Mouse (Mus musculus): Measurements from ENCODE around the gene Macrod2.

Gene Macrod2

DNA sequence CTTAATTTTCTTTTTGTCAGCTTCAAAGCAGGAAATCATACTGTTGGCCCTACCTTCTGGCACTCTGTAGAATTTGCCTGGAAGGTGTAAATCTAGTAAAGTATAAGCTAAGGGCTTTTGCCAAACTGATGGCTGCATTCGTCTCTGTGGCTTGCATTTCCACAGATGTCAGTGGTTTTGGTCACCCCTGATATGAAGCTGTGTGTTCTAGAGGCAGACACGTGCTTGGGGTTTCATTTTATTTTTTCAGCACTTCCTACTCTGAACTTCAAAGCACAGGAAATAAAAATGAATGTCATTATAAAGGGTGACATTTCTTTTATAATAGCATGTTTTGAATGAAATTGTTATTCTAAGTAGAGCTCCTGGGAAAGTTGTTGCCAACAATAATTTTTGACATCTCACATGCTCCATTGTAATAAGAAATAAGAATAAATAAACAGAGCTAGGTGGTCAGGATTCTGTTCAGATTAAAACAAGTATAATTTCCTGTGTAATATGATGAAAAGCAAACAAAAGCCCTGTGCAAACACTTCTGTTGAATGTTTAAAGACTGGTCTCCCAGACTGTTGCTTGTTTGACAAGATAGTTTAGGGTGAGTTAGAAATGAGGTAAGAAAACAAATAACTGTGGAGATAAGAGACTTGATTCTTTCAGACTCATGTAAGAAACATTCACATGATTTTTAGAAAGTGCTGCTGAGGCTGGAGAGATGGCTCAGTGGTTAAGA lies 424.4 kb downstream of the Macrod2 start:
- no peak for DNase-seq

DNA sequence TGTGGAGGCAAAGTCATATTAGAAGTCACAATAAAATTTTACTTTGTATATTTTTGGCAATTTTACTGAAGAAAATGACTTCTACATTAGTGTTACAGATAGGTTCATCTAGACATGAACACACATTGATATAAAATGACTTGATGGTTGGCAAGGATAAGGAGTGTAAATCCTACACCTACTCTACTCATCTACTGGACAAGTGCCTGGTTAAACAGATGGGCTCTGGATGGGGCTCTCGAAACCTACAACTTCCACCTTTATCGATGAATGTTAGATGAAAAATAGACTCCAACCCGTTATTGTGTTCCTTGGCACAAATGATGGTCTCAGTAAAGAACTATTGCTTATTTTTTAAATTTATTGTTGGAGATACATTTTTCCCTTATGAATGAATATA lies 427.3 kb downstream of the Macrod2 start:
- DNase-seq, result peak; percentile 26 to 49

DNA sequence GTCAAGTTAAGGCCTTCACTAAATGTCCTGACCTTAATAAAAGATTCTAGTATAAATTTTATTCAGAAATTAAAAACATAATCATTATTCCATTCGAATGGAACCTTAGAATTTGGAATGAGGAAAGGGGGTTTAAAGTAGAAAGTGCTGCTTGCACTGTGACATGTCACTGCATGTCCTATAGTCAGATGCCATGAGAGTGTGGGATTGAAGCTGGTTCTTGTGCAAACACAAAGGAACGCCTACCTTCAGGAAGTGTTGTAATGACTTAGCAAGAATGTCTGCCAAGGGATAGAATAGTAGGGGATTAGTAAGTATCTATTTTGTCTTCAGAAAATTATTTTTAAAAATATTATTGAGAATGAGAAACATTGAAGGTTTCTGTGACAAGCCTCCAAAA lies 431.1 kb downstream of the Macrod2 start:
- DNase-seq, result no peak

DNA sequence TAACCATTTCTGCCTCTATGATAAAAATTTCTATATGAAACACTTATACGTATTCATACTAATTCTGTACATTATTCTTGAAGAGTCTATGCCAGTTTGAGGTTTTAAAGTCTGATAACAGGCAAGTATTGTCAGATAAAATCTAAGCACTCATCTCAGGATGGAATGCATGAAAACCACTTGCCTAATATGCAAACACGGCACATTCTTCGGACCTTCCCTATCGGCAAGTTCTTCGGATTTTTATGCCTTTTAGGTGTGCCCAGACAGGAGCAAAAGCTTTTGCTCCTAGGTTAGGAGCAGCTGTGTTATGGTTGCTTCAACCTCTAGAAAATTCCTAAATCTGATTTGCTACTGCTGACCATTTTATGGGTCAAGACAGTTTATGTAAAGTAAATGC lies 433.8 kb downstream of the Macrod2 start:
- DNase-seq, result no peak

DNA sequence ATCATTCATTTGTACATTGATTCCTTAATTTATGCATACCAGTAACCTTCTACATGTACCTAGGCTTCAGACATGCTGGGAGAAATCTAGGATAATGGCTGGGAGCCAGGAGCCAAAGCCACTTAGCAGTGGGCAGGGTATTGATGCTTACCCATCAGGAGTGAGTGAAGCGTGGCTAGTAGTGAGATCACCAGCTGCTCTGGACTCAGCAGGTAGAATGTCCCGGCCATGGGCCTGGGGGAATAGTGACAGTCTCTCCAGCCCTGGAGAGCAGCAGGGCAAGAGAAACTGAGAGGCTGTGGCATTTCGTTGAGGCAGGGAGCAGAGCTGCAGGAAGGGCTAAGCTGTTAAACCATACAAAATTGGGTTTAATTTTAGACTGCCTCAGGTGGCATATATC lies 435.0 kb downstream of the Macrod2 start:
- DNase-seq, result peak; percentile 47 to 57

DNA sequence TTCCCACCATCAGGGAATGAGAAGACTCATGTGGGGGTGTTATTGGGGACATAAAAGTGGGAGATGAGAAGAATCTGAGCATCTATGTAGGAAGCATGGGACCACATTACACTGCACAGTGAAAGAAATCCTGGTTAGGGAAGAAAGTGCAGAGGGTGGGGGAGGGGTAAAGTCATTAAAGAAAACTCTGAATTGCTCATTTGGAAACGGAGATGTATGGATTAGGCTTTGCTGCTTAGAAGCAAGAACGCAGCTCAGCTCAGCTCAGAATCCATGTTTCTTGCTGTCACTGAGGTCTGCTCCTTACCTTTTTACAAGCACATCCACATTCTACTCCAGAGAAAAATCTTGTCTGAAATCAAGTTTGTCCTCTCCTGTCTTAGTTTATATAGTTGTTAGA lies 444.3 kb downstream of the Macrod2 start:
- no peak for DNase-seq

DNA sequence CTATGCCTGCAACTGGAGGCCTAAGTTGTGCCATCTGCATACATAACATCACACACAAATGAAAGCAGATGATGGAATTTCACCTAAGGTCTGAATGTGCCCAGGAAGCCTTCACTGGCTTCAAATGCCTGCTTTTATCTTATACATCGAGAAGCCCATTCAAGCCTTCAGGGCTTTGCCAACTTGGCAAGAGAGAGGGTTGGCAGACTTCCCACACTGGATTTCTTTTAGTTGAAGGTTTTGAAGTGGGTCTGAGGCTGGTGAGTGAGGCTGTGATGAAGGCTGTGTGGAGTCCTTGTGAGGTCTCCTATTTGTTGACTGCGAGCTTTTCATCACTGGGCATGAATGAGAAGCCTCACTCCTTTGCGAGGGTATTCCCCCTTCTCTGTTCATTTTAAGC lies 444.8 kb downstream of the Macrod2 start:
- DNase-seq, result peak; percentile 63 to 71

DNA sequence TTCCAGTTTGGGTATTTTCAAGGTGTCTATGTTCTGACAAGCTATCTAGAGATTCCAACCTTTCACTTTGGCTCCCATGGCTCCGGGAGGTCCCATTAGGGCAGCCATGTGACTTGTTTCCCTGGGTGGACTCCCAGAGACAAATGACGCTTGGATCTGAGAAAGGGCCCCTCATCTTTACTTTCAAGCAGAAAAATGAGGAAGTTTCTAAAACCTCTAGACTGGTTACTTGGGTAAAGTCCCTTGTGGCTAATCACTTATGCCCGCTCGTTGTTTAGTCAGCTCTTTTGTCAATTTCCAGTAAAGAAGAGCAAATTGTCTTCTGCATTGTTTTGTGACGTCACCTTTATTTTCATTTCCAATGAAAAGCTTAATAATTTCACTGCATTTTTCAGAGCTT lies 448.9 kb downstream of the Macrod2 start:
- DNase-seq, result no peak

DNA sequence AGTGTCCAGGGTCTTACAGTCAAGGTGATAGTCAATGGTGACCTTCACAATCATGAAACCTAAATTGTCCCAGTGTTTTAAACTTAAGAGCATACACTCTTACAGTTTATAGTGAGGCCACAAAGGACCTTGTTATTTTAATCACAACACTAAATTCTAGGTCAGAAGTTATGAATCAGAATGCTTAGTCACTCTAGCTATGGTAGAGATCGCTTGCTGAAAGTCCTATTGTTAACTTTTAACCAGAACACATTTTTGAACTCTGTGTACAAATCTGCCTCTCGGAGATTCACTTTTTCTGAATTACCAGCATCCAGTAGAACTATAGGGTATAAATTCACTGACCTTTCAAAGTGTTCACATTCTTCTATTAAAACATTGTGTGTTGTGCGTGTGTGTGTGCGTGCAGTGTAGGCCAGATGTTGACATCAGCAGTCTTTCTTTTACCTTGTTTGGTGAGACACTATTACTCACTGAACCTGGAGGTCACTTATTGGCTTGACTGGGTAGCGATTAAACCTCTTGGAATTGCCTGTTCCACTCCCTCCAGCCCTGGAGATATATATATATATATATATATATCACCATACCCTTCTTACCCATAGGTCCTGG lies 452.8 kb downstream of the Macrod2 start:
- DNase-seq, result no peak

DNA sequence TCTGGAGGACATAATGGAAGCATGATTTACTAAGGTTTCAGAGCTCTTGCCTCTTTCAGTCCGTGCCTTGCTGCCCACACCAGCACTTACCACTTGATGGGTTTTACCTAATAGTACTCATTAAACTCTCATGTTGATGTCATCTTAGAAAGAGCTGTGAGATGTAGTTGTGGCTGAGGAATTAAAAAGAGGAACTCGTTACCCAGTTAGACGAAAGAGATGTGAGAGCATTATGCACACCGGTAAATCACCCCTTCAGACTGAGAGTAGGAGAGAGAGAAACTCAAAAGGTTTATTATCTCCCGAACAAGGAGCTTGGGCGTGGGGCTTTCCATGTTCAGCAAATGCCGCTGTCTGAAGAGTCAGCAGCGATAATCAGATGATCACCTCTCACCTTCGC lies 458.4 kb downstream of the Macrod2 start:
- DNase-seq, result no peak

DNA sequence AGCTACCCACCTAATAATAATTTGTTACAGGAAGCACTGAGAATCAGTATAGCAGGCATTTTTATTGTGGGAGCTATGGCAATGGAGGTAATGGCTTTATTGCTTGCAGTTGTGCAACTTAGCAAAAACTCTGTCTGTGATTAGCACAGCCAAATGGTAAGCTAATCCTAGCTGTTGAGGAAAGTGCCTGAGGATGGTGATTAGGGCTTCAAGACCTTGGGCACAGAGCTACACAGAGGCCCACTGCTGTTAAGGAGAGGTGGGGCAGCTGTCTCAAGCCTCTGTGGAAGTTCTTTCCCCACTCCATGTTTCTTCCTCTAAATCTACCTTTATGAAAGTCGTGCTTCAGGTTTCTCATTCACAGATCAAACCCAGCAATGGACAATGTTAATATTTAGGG lies 466.2 kb downstream of the Macrod2 start:
- no peak for DNase-seq

DNA sequence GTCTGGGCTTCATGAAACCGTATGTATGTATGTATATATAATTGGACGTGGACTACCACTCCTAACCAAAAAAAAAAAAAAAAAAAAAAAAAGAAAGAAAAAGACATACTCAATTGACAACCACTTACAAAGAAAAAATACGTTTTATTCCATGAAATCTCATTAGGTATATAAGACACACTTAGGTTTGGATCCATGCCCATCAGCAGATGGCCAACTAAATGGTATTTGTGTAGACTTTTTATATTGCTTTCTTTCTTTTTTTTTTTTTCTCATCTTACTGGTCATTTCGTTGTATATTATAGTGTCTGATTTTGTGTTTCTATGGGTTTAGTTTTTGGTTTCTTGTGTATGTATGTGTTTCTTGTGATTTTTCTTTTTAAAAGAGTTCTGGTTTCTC lies 467.6 kb downstream of the Macrod2 start:
- peak; percentile 21 to 24 for DNase-seq

DNA sequence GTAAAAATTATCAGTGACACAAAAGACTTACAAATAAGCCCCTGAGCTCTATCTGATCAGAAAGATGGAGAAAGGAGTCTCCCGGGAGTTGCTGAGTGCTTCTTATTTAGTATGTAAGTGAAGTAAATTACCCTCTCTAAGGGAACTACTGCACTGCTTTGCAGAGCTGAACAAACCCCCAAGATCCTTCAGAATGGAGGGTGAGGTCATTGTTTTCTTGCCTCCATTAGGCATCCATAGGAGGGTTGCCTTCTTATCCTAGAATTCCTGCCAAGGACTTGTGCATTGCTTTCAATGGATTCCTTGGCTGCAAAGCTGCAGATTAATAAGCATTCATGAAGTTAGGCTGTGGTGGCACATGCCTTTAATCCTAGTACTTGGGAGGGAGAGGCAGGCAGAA lies 470.5 kb downstream of the Macrod2 start:
- no peak for DNase-seq

DNA sequence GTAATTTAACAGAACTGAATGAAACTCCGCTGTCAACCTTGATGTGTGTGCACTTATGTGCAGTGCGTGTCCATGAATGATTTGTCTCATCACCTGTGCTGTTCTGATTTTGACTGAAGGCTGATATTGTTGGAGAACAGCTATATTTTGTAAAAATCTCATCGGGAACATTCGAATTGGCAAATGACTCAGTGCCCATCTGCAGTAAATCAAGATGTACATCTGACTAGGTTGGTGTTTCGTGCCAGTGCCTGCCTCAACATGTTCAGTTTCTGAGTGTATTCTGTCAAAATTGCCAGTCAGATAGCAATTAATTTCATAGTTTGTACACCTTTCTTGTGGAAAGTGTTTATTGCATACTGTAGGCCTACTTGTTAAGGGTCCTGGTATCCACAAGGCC lies 472.0 kb downstream of the Macrod2 start:
- DNase-seq, result no peak

DNA sequence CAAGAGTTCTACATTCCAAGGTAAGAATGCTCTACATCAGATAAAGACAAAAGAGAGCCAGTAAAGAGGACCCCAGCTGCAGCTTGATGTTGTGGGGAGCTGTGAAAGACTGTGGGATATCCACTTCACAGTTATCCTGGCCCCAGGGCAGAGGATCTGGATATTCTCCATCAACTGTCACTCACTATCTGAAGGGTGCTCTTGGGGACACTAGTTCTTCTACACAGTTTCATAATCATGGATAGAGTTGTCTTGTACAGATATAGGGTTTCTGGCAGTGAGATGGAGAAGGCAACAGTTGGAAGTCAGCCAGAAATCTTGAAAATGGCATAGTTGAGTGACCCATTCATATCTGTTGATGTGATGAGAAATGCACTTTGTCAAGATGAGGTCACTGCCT lies 490.1 kb downstream of the Macrod2 start:
- DNase-seq, result no peak

DNA sequence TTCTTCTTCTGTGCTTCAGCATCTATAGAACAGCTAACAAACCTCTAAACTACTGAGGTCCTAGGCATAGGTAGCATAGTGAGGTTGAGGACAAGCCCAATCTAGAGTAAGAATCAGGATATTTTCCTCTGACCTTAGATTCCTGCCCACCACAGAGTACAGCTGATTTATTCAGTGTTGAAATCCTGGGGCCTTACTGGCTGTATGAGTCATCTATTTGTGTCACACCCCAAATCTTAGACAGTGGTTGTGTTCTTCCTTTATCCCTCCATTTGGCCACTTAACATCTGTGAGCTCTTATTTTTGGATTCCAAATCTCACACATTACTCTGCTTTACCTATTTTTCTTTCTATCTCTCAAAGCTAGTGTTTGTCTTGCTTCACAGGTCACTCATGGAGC lies 495.6 kb downstream of the Macrod2 start:
- no peak for DNase-seq

DNA sequence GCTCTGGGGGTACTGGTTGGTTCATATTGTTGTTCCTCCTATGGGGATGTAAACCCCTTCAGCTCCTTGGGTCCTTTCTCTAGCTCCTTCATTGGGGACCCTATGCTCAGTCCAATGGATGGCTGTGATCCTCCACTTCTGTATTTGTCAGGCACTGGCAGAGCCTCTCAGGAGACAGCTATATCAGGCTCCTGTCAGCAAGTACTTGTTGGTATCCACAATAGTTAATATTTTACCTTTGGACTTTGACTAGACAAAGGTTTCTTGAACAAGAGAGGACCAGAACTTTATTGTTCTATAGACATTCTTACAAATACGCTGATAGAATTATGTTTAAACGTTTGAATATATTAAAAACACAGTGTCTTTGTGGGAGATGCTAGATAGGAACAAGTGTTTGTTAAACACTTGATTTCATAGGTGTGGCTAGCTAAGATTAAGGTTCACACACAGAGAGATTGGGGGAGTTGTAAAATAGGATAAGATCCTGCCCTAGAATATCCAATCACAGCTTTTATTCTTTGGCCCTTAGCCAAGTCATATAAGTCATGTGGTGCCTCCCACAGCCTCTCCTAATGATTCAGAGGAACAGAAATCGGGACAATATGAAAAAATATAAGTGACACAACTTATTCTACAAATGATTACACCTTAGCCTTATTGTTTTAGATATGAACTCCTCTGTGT lies 501.4 kb downstream of the Macrod2 start:
- no peak for DNase-seq

DNA sequence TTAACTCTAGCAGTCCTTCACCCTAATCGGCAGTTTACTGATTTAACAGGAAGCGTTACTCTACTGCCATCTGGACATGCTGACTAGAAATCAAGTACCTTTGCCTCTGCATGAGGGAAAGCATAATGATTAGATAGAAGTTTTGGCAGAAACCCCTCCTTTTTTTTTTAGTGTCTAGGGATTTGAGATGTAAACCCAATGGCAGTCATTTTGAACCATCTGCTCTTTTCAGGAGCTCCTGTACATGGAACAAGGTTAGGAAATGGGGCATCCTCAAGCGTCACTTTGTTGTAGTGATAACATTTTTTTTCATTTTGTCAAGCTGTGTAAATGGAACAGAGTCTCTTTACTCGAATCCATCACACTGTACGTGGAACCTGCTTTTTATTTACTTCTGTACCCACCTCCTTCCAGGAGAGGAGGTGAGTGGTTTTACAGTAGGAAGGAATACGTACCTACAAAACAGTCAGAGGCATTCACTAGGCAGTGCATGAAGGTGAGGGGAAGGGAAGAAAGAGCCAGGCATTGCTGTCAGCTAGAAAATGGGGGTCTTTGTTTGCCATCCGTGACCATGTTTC lies 503.4 kb downstream of the Macrod2 start:
- DNase-seq, result peak in 1 of 2 experiments; percentile 29

DNA sequence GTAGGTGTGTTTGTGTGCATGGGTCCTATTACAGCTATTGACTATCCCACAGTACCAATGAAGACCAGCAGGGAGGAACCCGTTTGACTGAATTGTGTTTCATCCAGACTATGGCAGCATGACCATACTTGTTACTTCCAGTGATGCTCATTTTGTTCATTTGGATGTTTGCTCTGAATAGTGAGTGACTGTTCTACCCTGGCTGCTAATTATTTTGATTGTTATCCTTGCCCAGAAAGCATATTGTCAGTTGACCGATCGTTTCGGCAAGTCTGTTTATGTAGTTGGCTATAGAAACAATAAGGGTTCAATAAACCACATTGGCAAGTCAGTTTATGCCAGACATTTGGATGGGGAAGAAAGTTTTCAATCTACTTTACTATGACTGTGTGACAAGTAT lies 510.2 kb downstream of the Macrod2 start:
- DNase-seq, result no peak

DNA sequence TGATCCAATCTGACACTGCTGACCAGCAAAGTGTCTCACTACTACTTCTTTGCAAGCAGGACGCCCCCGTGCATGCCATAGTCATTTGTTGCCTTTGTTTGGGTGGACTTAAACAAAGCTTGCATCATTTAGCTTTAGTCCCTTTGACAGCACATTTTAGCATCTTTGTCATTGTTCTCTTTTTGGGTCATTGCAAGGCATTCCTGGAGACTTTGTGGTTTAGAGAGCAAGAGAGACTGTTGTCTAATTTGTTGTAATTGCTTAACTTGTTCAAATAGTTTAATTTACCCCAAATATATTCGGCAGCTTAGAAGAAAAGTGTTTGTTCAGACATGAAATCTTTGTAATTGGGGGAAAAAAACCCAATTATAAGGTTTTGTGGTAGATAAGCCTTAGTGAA lies 511.0 kb downstream of the Macrod2 start:
- no peak for DNase-seq

DNA sequence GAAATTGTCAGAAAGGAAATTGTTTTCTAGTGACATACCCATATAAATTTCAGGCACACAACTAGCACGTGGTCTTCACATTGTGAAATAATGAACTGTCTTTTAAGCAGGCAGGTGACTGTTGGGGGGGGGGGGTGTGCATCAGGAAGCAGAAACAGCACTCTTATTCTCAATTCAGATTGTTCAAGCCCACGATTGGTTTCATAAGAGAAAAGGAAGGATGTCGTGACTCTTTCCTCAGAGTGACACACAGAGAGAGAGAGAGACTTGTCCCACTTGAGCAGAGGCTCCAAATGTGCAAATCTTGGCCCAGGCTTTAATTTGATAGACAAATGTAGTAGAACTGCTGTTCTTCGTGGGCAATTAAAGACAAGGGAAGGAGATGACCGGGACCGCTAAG lies 516.4 kb downstream of the Macrod2 start:
- no peak for DNase-seq

DNA sequence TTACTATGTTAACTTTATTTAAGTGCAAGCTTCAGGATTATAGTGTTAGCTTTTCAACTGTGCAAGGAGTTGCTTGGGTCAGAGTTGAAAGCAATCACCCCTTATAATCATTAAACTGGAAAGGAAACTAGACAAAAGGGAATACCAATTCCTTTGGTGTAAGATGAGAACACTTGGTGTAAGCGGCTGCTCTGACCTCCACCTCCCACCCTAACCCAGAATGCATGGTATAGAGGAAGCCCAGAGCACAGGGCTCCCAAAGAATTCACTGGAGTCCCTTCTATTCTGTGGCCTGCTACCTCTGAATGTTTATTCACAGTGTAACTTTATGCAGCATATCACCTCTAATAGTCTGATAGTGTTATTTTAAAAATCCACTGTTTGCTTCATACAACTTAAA lies 517.1 kb downstream of the Macrod2 start:
- DNase-seq, result no peak

DNA sequence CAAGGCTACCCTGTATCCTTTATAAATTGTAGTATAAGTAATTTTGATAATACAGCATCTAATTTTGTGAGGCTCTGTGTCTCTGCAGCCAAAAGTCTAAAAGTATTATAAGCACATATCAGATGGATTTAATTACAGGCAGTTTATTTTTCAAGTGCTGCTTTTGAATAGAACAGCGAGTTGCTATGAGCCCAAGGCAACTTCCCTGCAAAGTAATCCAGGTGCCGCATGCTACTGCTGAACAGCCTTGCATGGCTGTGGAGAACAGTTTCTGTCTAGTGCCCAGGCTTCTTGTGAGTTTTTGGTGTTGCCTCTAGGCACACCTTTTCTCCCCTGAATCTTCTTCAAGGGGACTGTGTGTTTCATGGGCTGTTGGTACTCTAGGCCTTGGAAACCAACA lies 517.8 kb downstream of the Macrod2 start:
- no peak for DNase-seq
